Mouse (Mus musculus) C2C12 (cell line): ENCODE data around the gene Ncf4.

Experiments
- CTCF ChIP-seq: IDR thresholded peaks from one replicate; pipeline ENCODE4 v1.5.1; 2011; ENCODE audit not compliant: control insufficient read depth, insufficient read depth, insufficient read length
- MYOG ChIP-seq: IDR thresholded peaks from one replicate; pipeline ENCODE4 v1.6.1; 2011; ENCODE audit not compliant: control insufficient read depth, insufficient read length; ENCODE audit errors: extremely low read depth

DNA sequence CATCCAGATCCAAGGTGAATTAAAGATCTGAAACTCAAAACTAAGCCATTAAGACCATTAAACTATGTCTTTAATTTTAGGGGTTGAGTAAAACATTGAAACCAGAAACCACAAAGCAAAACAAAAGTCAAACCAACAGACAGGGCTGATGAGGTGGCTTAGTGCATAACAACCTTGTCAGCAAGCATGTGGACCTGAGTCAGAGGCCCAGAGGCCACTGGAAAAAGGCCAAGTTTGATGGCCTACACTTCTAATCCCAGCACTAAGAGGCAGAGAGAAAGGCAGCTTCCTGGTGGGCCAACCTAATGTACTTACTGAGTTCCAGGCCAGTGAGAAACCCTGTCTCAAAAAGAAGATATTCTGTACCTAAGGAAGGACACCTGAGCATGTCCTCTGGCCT is 56.2 kb downstream of the Ncf4 start:
- TF ChIP-seq MYOG (no peak), CTCF (no peak)
